Mouse (Mus musculus) spleen, adult 2 months (tissue): ENCODE measurements around the gene Gins2. TPM values are rescaled to one million over a fixed set of nuclear protein-coding genes. Genes with fewer than 3 reads are reported as not detected.
A peak's percentile ranks its signal among the peaks of the same experiment; 100 is the strongest.

Experiments
- DNase-seq, 2 experiments: peaks; one replicate each; pipeline versions ENCODE4 v3.0.0 to v3.0.0-alpha.2; 2012 to 2021; ENCODE audit warnings: low spot score in 2 of 2, low read depth in 1 of 2
- H3K27ac ChIP-seq: fragments of 200-500 bp; 2 replicates; pipeline ENCODE4 v1.5.1; 2012; ENCODE audit warnings: low read length, inconsistent platforms; ENCODE audit not compliant: insufficient read depth
- H3K27me3 ChIP-seq: fragments of 200-500 bp; 2 replicates; pipeline ENCODE4 v1.6.1; 2012; ENCODE audit warnings: mild to moderate bottlenecking, moderate library complexity, low read length, inconsistent platforms; ENCODE audit not compliant: control insufficient read depth, insufficient read depth
- H3K36me3 ChIP-seq: fragments of 200-500 bp; 2 replicates; pipeline ENCODE4 v1.6.1; 2012; ENCODE audit warnings: mild to moderate bottlenecking, low read length, inconsistent platforms; ENCODE audit not compliant: control insufficient read depth, insufficient read depth
- H3K4me1 ChIP-seq: fragments of 200-500 bp; 2 replicates; pipeline ENCODE4 v1.6.1; 2011; ENCODE audit warnings: inconsistent platforms; ENCODE audit not compliant: control insufficient read depth, insufficient read depth, insufficient read length
- H3K4me3 ChIP-seq: fragments of 200-500 bp; 2 replicates; pipeline ENCODE4 v1.5.1; 2011; ENCODE audit warnings: mild to moderate bottlenecking, inconsistent platforms; ENCODE audit not compliant: insufficient read depth, insufficient read length; ENCODE audit errors: extremely low read depth
- CTCF ChIP-seq: fragments of 200-500 bp; IDR thresholded peaks from 2 replicates; pipeline ENCODE4 v1.5.1; 2011; ENCODE audit warnings: mild to moderate bottlenecking, inconsistent platforms; ENCODE audit not compliant: insufficient read depth, insufficient read length, insufficient replicate concordance; ENCODE audit errors: extremely low read depth
- POLR2A ChIP-seq: fragments of 200-500 bp; IDR thresholded peaks from 2 replicates; pipeline ENCODE4 v1.6.1; 2011; ENCODE audit warnings: low read depth, low read length, inconsistent platforms
- WGBS: fragments of 180-500 bp; shearing (Covaris S2); methylation state at CpG from one replicate; pipeline ENCODE4 v1.1.7; 2018; 5-methylcytosine and 5-hydroxymethylcytosine counted together
- polyA plus RNA-seq: library from polyadenylated mRNA; depleted of rRNA; stranded (reverse); fragments of >200 nt; gene quantifications from 2 replicates; pipeline ENCODE4 v1.2.3, GENCODE M21; 2012

Gene Gins2
- polyA plus RNA-seq, 1 experiment: 8.1 TPM

DNA sequence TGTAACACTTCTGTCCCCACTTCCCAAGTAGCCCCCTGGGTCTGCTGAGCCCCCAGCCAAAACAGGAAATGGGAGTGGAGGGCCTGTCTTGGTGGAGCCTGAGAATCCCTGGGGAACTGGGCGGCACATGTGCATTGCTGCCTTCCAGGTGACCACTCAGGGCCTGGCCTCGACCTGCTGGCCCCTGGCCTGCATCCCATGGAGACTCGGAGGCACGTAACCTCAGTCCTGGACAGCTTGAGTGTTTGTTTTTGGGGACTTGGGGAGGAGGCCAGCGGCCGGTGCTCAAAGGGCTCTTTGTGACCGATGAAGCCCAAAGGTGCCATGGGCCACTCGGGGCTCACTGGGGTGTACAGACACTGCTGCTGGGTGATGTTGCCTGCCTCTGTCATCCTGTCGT is 41.5 kb downstream of the Gins2 start:
- WGBS: 73% methylated on average over 9 of the region's 9 CpGs
- Histone ChIP-seq H3K4me1 (peaks cover 24% of the 10 kb centered on the region; the same call in 1 of the 2 replicates), H3K27me3 (no peaks in the 10 kb centered on the region), H3K36me3 (no peaks in the 10 kb centered on the region), H3K4me3 (no peak overlapping the region), H3K27ac (no peak overlapping the region)
- TF ChIP-seq CTCF (no peak), POLR2A (no peak)
- no peak for DNase-seq

DNA sequence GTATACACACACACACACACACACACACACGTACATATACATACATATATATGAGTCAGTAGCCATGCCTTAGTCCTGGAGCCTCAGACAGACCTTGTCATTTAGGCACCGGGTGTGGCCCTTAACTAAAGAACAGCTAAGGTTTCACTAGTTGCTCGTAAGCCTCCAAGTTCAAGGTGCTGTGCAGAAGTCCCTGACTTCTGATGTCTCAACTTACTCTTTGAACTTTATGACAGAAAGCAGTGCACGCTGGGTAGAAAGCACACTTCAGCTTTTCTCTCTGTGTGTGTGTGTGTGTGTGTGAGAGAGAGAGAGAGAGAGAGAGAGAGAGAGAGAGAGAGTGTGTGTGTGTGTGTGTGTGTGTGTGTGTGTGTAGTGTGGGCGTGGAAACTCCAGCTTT is 44.9 kb downstream of the Gins2 start:
- Histone ChIP-seq H3K27me3 (no peaks in the 10 kb centered on the region), H3K36me3 (no peaks in the 10 kb centered on the region), H3K4me1 (peaks cover 40% of the 10 kb centered on the region; the same call in 1 of the 2 replicates), H3K27ac (no peak overlapping the region), H3K4me3 (no peak overlapping the region)
- WGBS: 38% methylated on average over 5 of the region's 5 CpGs
- TF ChIP-seq CTCF (no peak), POLR2A (no peak)
- no peak for DNase-seq

DNA sequence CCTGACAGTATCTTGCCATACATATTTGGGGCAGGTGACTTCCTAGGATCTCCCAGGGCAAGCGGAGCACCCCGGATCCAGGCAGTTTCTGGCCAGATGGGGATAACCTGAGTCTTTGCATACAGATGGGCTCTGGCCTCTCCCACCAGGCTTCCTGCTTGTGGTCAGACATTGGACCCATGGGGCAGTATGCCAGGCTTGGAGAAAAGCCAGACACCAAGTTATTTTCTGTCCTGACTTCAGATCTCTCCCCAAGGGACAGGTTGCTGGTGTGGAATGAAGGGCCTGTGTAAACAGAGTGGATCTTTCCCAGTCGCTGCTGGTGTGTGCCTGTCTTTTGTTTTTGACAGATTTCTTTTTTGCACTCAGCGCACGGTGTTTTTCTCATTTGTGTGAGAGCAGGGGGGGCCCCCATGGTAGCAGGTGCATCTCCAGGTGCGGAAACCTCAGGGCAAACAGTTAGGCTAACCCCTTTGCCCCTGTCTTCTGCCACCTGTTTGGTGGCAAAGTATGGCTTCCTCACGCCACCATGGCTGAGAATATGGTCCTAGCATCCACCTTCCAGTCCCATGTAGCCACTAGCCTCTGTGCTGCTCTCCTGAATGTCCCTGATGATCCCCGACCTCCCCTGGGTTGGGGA is 45.6 kb downstream of the Gins2 start:
- Histone ChIP-seq H3K4me1 (peaks cover 44% of the 10 kb centered on the region; the same call in 1 of the 2 replicates), H3K36me3 (no peaks in the 10 kb centered on the region), H3K27me3 (no peaks in the 10 kb centered on the region), H3K4me3 (no peak overlapping the region), H3K27ac (peak overlapping the region; percentile 43; the same call in 1 of the 2 replicates)
- no peak for TF ChIP-seq CTCF
- no peak for TF ChIP-seq POLR2A
- WGBS: 23% methylated on average over 8 of the region's 8 CpGs
- DNase-seq: no peak

DNA sequence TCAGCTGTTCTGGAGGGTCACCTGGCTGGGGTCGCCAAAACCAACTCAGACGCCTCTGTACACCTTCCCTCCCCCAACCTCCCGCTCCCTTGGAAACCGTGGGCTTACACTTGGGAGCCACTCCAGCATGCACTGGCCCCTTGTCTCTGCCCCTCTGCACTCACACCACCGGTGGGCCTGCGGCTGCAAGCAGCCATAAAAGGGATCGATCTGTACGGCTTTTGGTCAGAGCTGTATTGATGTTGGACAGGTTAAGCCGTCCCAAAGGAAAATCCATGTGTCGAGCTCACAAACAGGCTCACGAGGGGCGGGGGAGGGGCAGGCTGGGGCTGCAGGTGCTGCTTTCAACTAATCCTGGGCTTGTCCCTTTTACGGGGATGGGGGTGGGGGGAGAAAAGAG is 46.1 kb downstream of the Gins2 start:
- Histone ChIP-seq H3K27ac (no peak overlapping the region), H3K4me1 (peaks cover 44% of the 10 kb centered on the region; the same call in 1 of the 2 replicates)
- WGBS: 40% methylated on average over 13 of the region's 13 CpGs

DNA sequence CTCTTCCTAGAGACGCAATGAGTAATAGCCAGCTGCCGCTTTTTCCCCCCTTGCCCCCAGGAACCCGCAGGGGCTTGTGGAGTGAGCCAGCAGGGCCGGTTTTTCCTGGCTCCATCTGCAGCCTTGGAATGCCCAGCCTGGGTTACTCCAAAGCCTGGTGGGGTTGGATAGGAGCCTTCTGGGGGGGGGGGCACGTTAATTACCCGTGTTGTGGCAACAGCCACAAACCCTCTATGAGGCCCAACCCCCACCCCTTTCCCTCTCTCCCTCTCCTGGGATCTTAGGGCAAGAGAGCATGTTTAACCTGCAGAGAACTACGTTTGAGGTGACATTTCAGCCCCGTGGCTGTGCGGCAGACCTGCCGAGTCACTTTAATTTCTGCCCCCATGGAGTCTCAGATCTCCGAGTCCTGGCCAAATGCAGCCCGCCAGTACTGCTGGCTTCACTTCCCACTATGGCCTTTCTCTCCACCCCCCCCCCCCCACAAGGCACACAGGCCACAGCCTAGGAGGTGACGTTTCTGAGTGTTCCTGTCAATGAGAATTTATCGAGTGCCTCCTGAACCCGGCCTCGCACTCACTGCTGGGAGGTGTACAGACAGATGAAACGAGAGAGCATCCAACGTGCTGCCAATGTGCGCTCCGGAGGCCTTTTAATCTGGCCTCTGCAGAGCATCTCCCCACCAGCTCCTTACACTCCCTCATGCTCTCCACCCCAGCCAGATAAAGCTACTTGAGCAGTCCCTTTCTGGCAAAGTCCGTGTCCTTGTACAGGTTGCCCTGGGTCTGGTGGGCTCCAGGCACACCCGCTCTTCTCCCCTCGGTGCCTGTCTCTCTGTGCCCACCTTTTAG is 49.1 kb downstream of the Gins2 start:
- peak overlapping the region; percentile 33; the same call in 1 of the 2 replicates for H3K4me3 ChIP-seq
- 21% methylated on average over 23 of the region's 23 CpGs for WGBS
- peak overlapping the region; percentile 80 for H3K27ac ChIP-seq
- H3K27me3 ChIP-seq: peaks cover 10% of the 10 kb centered on the region
- no peaks in the 10 kb centered on the region for H3K36me3 ChIP-seq
- H3K4me1 ChIP-seq: peaks cover 50% of the 10 kb centered on the region
- DNase-seq: no peak
- TF ChIP-seq CTCF (no peak), POLR2A (no peak)

More for the DNA sequence above, 46.1 kb downstream of the Gins2 start:
- no peaks in the 10 kb centered on the region for H3K27me3 ChIP-seq
- H3K36me3 ChIP-seq: no peaks in the 10 kb centered on the region
- TF ChIP-seq POLR2A: no peak
- no peak for TF ChIP-seq CTCF
- no peak overlapping the region for H3K4me3 ChIP-seq
- no peak for DNase-seq

DNA sequence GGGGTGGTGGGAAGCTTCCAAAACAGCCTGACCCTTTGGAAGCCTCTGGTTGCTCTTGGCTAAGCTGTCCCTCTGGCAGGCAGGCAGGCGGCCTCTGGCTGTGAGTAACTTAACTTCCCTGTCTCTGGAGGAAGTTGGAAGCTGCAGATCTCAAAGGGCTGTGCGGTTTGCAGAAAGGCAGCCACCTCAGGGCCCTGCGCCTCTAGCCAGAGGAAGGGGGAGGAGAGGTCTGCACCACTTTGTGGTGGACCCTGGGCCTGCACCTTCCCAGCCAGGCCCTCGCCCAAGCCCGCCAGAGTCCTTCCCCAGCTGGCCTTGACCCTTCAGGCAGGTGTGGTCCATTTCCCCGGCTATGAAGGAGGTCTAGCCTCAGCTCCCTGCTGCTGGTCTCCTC is 49.7 kb downstream of the Gins2 start:
- H3K36me3 ChIP-seq: no peaks in the 10 kb centered on the region
- peaks cover 10% of the 10 kb centered on the region for H3K27me3 ChIP-seq
- peak overlapping the region; percentile 80 for H3K27ac ChIP-seq
- H3K4me3 ChIP-seq: peak overlapping the region; percentile 33; the same call in 1 of the 2 replicates
- H3K4me1 ChIP-seq: peaks cover 54% of the 10 kb centered on the region
- WGBS: 7% methylated on average over 6 of the region's 6 CpGs
- TF ChIP-seq POLR2A: no peak
- TF ChIP-seq CTCF: no peak
- DNase-seq: peak in 1 of 2 experiments; percentile 38
